Mouse (Mus musculus) forebrain, embryonic 16.5 days (tissue): ENCODE data around the gene Fam241b. TPM values are rescaled to one million over a fixed set of nuclear protein-coding genes. Genes with fewer than 3 reads are reported as not detected.
A peak's percentile ranks its signal among the peaks of the same experiment; 100 is the strongest.

Experiments
- ATAC-seq: fragments of 200-750 bp; cut with Nextera tagmentation; 2 replicates; pipeline ENCODE4 v1.8.0; 2017; ENCODE audit warnings: mild to moderate bottlenecking, moderate library complexity
- H3K27ac ChIP-seq: fragments of 300-500 bp; sonication (generic); 2 replicates; pipeline ENCODE4 v1.5.1; 2014; ENCODE audit warnings: low read length, control low read depth
- H3K27me3 ChIP-seq: fragments of 300-500 bp; sonication (generic); replicated peaks from 2 replicates; pipeline ENCODE4 v1.6.1; 2014; ENCODE audit warnings: low read length; ENCODE audit not compliant: control insufficient read depth, insufficient read depth
- H3K36me3 ChIP-seq: fragments of 300-500 bp; sonication (generic); 2 replicates; pipeline ENCODE4 v1.6.1; 2014; ENCODE audit not compliant: control insufficient read depth, insufficient read depth
- H3K4me1 ChIP-seq: fragments of 300-500 bp; sonication (generic); replicated peaks from 2 replicates; pipeline ENCODE4 v1.6.1; 2014; ENCODE audit warnings: low read length; ENCODE audit not compliant: control insufficient read depth, insufficient read depth
- H3K4me2 ChIP-seq: fragments of 300-500 bp; sonication (generic); 2 replicates; pipeline ENCODE4 v1.6.1; 2014; ENCODE audit warnings: mild to moderate bottlenecking, low read length, control low read depth
- H3K4me3 ChIP-seq: fragments of 300-500 bp; sonication (generic); replicated peaks from 2 replicates; pipeline ENCODE4 v1.5.1; 2014; ENCODE audit warnings: mild to moderate bottlenecking, low read length, control low read depth
- H3K9ac ChIP-seq: fragments of 300-500 bp; sonication (generic); replicated peaks from 2 replicates; pipeline ENCODE4 v1.6.1; 2014; ENCODE audit warnings: low read depth, low read length, control low read depth
- H3K9me3 ChIP-seq: fragments of 300-500 bp; sonication (generic); 2 replicates; pipeline ENCODE4 v1.6.1; 2016; ENCODE audit warnings: low read length; ENCODE audit not compliant: control insufficient read depth
- WGBS: fragments of 180-500 bp; shearing (Covaris S2); extraction: QIAGEN DNeasy Blood & Tissue Kit; methylation state at CpG from one replicate; pipeline ENCODE4 v1.1.7; 2014; 5-methylcytosine and 5-hydroxymethylcytosine counted together
- polyA plus RNA-seq: library from polyadenylated mRNA; unstranded; fragments of >200 nt; fragmentation: Nextera tagmentation; extraction: Ambion mirVana; gene quantifications from 2 replicates; pipeline ENCODE4 v1.2.1, GENCODE M21; 2015

Fam241b gene
- 153 and 185 TPM in 2 replicates for polyA plus RNA-seq

- ATAC-seq: no peak
- 72% methylated on average over 8 of the region's 8 CpGs for WGBS
- Histone ChIP-seq H3K4me2 (no peak within 1 kb of the TSS), H3K4me3 (no peak within 1 kb of the TSS), H3K9me3 (no peaks in the 10 kb centered on the region), H3K36me3 (no peaks in the 10 kb centered on the region), H3K27ac (no peak within 1 kb of the TSS), H3K9ac (no peak within 1 kb of the TSS), H3K4me1 (no peaks in the 10 kb centered on the region), H3K27me3 (0 out of 2 replicates have a peak, but pooled peaks cover 3% of the 10 kb centered on the region)
These were observed at the start of gene Fam241b for GRCm38 (mm10) chr10:62143820-62144219. TSS of gene Fam241b (minus strand) at chr10:62143920.

GRCm38 (mm10) chr10:62192701-62193157, 49.0 kb upstream of the Fam241b start:
- H3K4me3 ChIP-seq: no peak overlapping the region
- no peaks in the 10 kb centered on the region for H3K27me3 ChIP-seq
- H3K36me3 ChIP-seq: no peaks in the 10 kb centered on the region
- no peaks in the 10 kb centered on the region for H3K9me3 ChIP-seq
- H3K27ac ChIP-seq: no peak overlapping the region
- H3K4me2 ChIP-seq: no peak overlapping the region
- WGBS: 38% methylated on average over 9 of the region's 9 CpGs
- ATAC-seq: peak; percentile 61
- H3K9ac ChIP-seq: no peak overlapping the region
- H3K4me1 ChIP-seq: peaks cover 24% of the 10 kb centered on the region

DNA sequence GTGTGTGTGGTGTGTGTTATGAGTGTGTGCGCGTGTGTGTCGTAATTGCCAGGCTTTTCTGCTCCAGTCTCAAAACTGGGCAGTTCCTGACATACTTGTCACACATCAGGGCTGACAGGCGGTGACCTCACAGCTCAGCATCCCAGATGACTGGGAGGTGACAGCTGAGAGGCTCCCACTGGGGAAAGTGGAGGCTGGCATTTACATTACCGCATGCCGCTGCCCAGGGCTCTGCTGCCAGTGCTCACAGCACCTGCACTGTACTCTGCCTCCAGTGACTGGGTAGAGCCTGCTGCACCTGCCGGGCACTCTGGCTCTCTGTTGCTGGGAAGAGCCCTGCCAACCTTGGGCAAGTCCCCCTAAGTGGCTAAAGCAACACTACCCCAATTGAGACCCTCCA, 47.1 kb upstream of the Fam241b start:
- WGBS: 87% methylated on average over 7 of the region's 7 CpGs
- no peak overlapping the region for H3K4me2 ChIP-seq
- H3K27ac ChIP-seq: no peak overlapping the region
- peaks cover 24% of the 10 kb centered on the region for H3K4me1 ChIP-seq
- no peak for ATAC-seq
- H3K4me3 ChIP-seq: no peak overlapping the region
- H3K27me3 ChIP-seq: no peaks in the 10 kb centered on the region
- no peaks in the 10 kb centered on the region for H3K36me3 ChIP-seq
- no peaks in the 10 kb centered on the region for H3K9me3 ChIP-seq
- no peak overlapping the region for H3K9ac ChIP-seq

DNA sequence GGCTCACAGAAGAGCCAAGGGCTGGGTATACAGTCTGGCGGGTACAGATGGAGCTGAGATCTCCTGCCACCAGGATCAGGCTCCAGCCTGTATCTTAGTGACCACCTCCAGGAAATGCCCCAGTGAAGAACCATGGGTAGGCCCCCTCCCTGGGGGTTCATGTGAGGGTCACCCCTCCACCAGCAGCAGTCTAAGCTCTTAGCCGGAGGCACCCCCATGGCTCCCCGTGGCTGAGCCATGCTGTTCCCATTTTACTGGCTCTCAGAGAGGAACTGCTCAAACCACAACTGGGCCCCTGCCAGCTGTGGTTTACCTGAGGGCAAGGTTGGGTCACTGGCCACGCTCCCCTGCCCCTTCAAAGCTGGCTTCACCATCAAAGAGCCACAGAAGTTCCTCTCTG, 46.2 kb upstream of the Fam241b start:
- no peaks in the 10 kb centered on the region for H3K9me3 ChIP-seq

GRCm38 (mm10) chr10:62189303-62189702, 45.6 kb upstream of the Fam241b start:
- Histone ChIP-seq H3K27ac (no peak overlapping the region), H3K4me2 (no peak overlapping the region), H3K27me3 (no peaks in the 10 kb centered on the region), H3K4me3 (no peak overlapping the region), H3K36me3 (no peaks in the 10 kb centered on the region), H3K9ac (no peak overlapping the region), H3K9me3 (no peaks in the 10 kb centered on the region), H3K4me1 (peaks cover 17% of the 10 kb centered on the region)
- no peak for ATAC-seq
- WGBS: 70% methylated on average over 3 of the region's 3 CpGs

More for the DNA sequence above, 46.2 kb upstream of the Fam241b start:
- peaks cover 22% of the 10 kb centered on the region for H3K4me1 ChIP-seq
- no peak overlapping the region for H3K4me2 ChIP-seq
- H3K27me3 ChIP-seq: no peaks in the 10 kb centered on the region
- H3K27ac ChIP-seq: no peak overlapping the region
- H3K9ac ChIP-seq: no peak overlapping the region
- H3K36me3 ChIP-seq: no peaks in the 10 kb centered on the region
- no peak overlapping the region for H3K4me3 ChIP-seq
- WGBS: 80% methylated on average over 4 of the region's 4 CpGs
- ATAC-seq: no peak

- Histone ChIP-seq H3K4me1 (no peaks in the 10 kb centered on the region; the same call in 1 of the 2 replicates), H3K9me3 (no peaks in the 10 kb centered on the region), H3K27ac (no peak overlapping the region), H3K4me2 (no peak overlapping the region), H3K4me3 (no peak overlapping the region), H3K9ac (no peak overlapping the region), H3K36me3 (no peaks in the 10 kb centered on the region), H3K27me3 (no peaks in the 10 kb centered on the region)
- 19% methylated on average over 7 of the region's 7 CpGs for WGBS
- ATAC-seq: peak; percentile 51; the same call in 1 of the 2 replicates
These were observed 43.2 kb upstream of the Fam241b start for GRCm38 (mm10) chr10:62186882-62187281.

DNA sequence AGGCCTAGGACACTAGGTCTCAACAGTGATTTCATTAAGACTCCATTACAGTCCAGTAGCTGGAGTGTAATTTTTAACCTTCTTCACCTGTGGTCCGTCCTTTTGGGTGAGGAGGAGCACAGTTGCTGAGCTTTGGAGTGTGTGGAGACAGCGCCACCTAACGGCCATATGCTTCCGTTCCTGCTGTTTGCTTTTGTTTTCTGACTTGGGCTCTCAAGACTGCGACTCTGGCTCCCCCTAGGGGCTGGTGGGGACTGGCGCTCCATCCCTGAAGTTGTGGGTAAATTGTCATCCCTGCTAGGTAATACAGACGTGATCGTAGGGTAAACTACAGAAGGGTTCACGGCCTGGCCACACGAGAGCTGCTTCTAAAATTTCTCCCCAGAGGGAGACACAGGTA, 39.3 kb upstream of the Fam241b start:
- 2% methylated on average over 10 of the region's 10 CpGs for WGBS
- no peak overlapping the region for H3K27ac ChIP-seq
- H3K4me3 ChIP-seq: no peak overlapping the region
- no peaks in the 10 kb centered on the region; the same call in 1 of the 2 replicates for H3K4me1 ChIP-seq
- no peaks in the 10 kb centered on the region for H3K27me3 ChIP-seq
- H3K9ac ChIP-seq: no peak overlapping the region
- no peaks in the 10 kb centered on the region for H3K9me3 ChIP-seq
- ATAC-seq: peak; percentile 80
- H3K36me3 ChIP-seq: no peaks in the 10 kb centered on the region
- H3K4me2 ChIP-seq: no peak overlapping the region

DNA sequence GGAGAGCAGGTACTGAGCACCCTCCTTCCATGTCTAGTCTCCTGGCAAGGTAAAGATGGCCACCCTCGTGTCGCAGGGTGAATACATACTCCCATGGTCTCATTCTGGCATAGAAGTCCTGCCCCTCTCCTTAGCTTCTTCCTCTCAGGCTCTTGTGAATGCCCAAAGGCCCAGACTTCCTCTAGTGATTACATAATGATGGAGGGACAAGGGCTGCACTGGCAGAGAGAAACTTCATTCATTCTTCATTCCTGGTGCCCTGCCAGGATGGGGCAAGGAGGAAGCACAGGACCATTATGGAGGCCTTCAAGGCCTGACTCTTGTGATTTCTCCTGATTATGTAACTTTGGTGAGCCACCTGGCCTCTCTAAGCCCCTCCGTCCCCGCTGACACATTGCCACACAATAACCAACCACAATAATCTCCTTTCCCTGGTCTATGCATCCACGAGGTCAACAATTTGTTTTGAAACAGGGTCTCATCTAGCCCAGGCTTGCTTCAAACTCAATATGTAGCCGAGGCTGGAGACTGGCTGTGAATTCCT, 38.8 kb upstream of the Fam241b start:
- Histone ChIP-seq H3K27ac (no peak overlapping the region), H3K4me1 (no peaks in the 10 kb centered on the region; the same call in 1 of the 2 replicates), H3K36me3 (no peaks in the 10 kb centered on the region), H3K27me3 (no peaks in the 10 kb centered on the region), H3K9me3 (no peaks in the 10 kb centered on the region), H3K9ac (no peak overlapping the region), H3K4me2 (no peak overlapping the region), H3K4me3 (no peak overlapping the region)
- ATAC-seq: peak; percentile 12
- WGBS: 67% methylated on average over 6 of the region's 6 CpGs

DNA sequence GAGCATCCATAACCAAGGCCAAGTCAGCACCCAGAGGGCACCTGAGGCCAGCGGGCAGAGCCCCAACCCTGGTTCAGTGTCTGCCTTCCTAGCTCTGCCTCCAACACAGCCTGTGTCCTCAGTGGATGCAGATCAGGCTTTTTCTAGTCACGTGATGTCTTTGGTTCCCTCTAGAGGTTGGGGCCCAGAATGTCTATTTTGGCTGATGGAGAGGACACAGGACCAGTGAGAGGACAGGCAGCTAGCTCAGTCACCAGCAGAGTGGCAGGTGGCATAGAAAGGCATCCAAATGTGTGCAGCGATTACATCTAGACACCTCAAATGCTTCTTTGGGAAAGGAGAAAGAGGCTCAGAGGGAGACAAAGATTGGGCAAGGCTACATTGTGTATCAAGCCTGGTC, 38.0 kb upstream of the Fam241b start:
- no peaks in the 10 kb centered on the region for H3K27me3 ChIP-seq
- no peaks in the 10 kb centered on the region; the same call in 1 of the 2 replicates for H3K4me1 ChIP-seq
- no peaks in the 10 kb centered on the region for H3K36me3 ChIP-seq
- 47% methylated on average over 3 of the region's 3 CpGs for WGBS
- no peak overlapping the region for H3K27ac ChIP-seq
- no peaks in the 10 kb centered on the region for H3K9me3 ChIP-seq
- H3K4me2 ChIP-seq: no peak overlapping the region
- no peak overlapping the region for H3K9ac ChIP-seq
- ATAC-seq: no peak
- H3K4me3 ChIP-seq: no peak overlapping the region

DNA sequence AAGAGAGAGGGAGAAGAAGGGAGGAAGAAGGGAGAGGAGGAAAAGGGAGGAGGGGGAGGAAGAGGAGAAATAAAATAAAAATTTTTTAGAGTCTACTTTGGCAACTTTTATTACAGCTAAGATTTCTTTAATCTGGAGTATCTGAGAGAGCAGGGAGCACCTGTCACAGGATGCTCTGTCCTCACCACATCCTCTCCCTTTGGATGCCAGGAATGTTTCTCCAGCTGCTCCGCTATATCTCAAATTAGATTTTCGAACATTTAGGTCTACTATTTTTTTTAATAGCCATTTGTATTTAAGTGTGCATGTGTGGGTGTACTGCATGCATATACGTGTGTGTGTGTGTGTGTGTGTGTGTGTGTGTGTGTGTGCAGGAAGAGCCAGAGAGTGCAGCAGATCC, 36.2 kb upstream of the Fam241b start:
- Histone ChIP-seq H3K4me3 (no peak overlapping the region), H3K36me3 (no peaks in the 10 kb centered on the region), H3K27me3 (no peaks in the 10 kb centered on the region), H3K27ac (no peak overlapping the region), H3K4me1 (no peaks in the 10 kb centered on the region; the same call in 1 of the 2 replicates), H3K9ac (no peak overlapping the region), H3K9me3 (no peaks in the 10 kb centered on the region), H3K4me2 (no peak overlapping the region)
- 93% methylated on average over 3 of the region's 3 CpGs for WGBS
- no peak for ATAC-seq
